Mouse (Mus musculus) gastrocnemius, postnatal 36 days (tissue): Measurements from ENCODE around the gene Lamp3. TPM values are rescaled to one million over a fixed set of nuclear protein-coding genes. Genes with fewer than 3 reads are reported as not detected.
"Not testable (repeated sequence)": the region's sequence is repeated elsewhere in the genome, so short reads cannot be mapped to it uniquely, and the experiment has no call there.

Experiments used
- DNase-seq, 2 experiments: peaks; one replicate each; pipeline ENCODE4 v3.0.0; 2022
- intact Hi-C: fragments of 180-260 bp; cut with DNase I; formaldehyde crosslinking; loops from one replicate; pipeline ENCODE4 v1.15.1; 2025
- long read RNA-seq, 2 experiments: library from polyadenylated mRNA; stranded (forward); transcript quantifications; one replicate each; pipeline ENCODE4 v2.0.0; 2021
- total RNA-seq, 2 experiments: library from RNA; stranded (reverse); gene quantifications; 2 replicates each; pipeline ENCODE4 v1.2.3; 2021

The Lamp3 gene
- not detected for total RNA-seq
- long read RNA-seq, experiment 1 = 0 reads
- long read RNA-seq, experiment 2 = 0 reads

DNA sequence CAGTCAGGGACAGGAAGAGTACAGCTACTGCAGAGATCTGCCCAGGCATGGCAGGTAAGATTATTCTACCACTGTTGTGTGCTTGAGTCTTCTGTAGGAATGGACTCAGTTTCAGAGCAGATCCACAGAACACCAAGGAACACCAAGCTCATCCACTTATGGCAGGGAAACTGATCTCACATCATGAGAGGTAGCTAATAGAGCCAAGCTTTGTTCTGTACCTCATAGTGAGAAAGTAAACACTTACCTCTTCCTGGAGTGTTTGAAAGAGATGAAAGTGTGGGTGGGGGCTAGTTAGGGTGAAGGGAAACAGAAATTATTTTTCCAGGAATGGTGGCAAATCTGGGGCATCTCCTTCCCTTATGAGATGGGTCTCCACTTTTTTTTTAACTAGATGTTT lies at the start of gene Lamp3:
Lamp3 (minus strand) TSS at position 160 of the 400 bp plus-strand sequence.
- intact Hi-C loops = no loop called here
- no peak for DNase-seq

- intact Hi-C loops = no loop called here
- no peak for DNase-seq
These were observed 26.7 kb upstream of the Lamp3 start for GRCm38 (mm10) chr16:19732896-19733295.

- DNase-seq = not testable (repeated sequence)
- intact Hi-C loops = loop anchor here (5.0 to 10.0 kb wide), 2 partner anchors 123 to 581 kb away; partner anchors contain the start of gene Parl
These were observed 18.0 kb upstream of the Lamp3 start for GRCm38 (mm10) chr16:19724139-19724538.

GRCm38 (mm10) chr16:19720959-19721358 lies 14.8 kb upstream of the Lamp3 start:
- no peak for DNase-seq
- intact Hi-C loops = loop anchor here (5.0 to 10.0 kb wide), 2 partner anchors 126 to 584 kb away; partner anchors contain the start of gene Parl

DNA sequence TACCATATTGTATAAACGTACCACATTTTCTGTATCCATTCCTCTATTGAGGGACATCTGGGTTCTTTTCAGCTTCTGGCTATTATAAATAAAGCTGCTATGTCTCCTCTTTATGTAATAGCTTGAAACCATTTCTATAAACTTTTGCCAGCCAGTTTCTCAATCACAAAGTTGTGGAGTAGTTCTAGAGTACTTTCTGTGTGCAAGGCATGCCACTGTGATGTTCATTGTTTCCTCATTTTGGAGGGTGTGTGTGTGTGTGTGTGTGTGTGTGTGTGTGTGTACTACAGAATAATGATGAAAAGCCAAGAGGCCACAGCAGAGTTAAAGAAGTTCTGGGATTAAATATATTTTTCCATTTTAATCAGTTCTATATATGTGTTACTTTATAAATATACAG lies 1.2 kb upstream of the Lamp3 start:
- no peak for DNase-seq
- intact Hi-C loops = no loop called here

- DNase-seq = no peak
- intact Hi-C loops = no loop called here
These were observed 7.0 kb downstream of the Lamp3 start for GRCm38 (mm10) chr16:19699207-19699606.

DNA sequence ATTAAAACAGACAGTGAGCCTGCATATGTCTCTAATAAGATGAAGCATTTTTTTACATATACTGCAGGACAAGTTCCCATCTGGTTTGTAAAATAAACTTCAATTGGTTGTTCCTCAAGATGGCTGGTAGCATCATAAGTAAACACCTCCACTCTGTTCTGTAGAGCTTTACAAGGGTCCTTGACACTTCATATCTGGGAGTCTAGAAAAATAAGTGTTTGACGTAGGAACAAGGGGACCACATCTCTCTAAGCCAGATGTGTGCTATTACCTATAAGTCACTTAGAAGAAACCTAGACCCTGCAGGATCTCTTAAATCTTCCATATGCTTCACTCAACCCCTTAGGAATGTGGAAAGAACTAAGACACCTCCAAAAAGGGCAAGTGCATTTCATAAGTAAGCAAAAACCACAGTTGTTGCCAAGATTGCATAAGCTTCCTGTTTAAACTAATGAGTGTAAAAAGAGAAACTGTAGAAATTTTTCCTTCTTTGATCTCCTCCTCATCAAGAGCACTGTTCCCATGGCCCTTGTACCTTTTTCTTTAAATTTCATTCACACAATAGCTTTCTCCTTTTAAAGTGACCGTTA lies 35.3 kb downstream of the Lamp3 start:
- DNase-seq = no peak
- intact Hi-C loops = no loop called here

DNA sequence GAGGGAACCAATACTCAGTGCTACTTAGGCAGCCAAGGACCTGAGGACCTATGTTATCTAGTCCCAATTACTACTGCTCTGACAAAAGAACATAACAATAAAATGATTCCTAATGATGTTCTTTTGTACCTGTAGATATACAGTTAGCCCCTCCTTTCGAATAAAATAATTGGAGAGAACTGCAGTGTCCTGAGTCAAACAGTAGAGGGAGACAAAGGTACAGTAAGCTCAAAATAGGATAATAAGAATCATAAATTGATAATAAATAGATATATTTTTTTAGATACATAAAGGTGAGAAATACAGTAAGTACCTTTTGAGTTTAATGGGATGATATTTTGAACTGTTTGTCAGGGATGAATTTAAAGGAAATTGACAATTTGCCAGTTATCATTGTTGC lies 39.9 kb downstream of the Lamp3 start:
- no peak for DNase-seq
- intact Hi-C loops = no loop called here

GRCm38 (mm10) chr16:19629816-19630215 lies 76.4 kb downstream of the Lamp3 start, which contains the start of gene Olfr171:
TSS of gene Olfr171 (minus strand) at chr16:19629916.
- no peak for DNase-seq
- intact Hi-C loops = no loop called here

DNA sequence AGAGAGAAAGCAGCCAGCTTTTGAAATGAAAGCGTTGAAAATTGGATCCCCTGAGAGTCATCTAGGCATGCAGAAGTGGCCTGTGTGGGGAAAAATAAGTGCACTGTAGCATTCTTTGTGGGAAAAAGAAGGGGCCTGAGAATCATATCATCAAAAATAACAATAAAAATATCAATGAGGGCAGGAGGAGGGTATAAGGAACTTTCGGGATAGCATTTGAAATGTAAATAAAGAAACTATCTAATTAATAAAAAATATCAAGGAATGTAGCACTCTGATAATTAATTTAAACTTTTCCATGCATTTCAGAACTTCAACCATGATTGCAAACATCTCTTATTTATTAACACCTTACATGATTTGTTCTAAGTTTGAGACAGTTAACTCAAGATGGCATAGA lies 94.4 kb downstream of the Lamp3 start, which contains the start of gene Olfr170:
Olfr170 (minus strand) TSS at position 101 of the 400 bp plus-strand sequence.
- intact Hi-C loops = not testable (repeated sequence)

More for the DNA sequence above, 94.4 kb downstream of the Lamp3 start, which contains the start of gene Olfr170:
- DNase-seq = not testable (repeated sequence)

Other genes starting within 250 kb of the Lamp3 start
- not detected for gene Olfr166, start 222.7 kb downstream of the Lamp3 start, total RNA-seq
- not detected for gene Olfr167, start 184.1 kb downstream of the Lamp3 start, total RNA-seq
- not detected for gene Olfr168, start 170.8 kb downstream of the Lamp3 start, total RNA-seq
- gene Olfr169, start 134.6 kb downstream of the Lamp3 start, total RNA-seq = not detected
- not detected for gene Olfr170, start 94.5 kb downstream of the Lamp3 start, total RNA-seq
- gene Olfr171, start 76.5 kb downstream of the Lamp3 start, total RNA-seq = not detected
- gene B3gnt5, start 53.8 kb upstream of the Lamp3 start, total RNA-seq = under 1 TPM; 0.10 to 0.57 TPM